Mouse (Mus musculus) lung, postnatal 36 days (tissue): ENCODE results near the gene Mms22l.
"Not testable (repeated sequence)": the region's sequence is repeated elsewhere in the genome, so short reads cannot be mapped to it uniquely, and the experiment has no call there.

Experiments used
- DNase-seq: peaks from one replicate; pipeline ENCODE4 v3.0.0; 2022; ENCODE audit warnings: mixed read lengths

Mms22l gene

DNA sequence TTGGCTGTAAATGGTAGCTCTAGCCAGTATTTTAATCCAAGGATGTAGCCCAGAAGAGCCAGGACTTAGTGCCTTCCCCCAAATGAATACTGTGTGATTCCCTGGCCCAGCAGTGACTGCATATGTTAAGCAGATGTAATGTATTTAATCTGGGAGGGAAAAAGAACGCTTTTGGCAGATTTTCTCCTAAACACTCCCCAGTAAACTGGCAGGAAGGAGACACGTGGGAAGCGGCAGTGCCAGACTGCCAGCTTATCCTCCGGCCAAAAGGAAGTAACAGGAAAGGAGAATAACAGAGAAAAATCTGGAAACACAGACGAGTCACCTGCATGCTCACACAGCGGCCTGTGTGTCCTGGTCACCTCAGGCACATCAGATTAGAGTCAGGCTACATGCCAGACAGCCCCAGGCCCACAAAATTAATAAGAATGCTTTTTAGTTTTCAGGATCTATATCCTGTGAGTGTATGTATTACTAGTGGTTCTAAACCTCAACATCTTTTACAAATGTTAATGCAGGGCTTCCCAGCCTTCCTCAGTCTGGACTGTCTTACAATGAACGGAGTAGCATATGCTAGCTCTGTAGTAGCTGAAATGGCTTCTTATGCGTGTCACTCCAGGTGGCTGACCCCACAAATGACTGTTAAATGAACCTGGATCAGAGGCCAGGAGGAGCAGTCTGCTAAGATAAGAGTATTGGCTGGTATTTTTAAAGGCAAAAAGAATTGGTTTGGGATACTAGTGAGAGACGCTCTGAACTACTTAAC, 125.4 kb downstream of the Mms22l start:
- DNase-seq, result no peak

DNA sequence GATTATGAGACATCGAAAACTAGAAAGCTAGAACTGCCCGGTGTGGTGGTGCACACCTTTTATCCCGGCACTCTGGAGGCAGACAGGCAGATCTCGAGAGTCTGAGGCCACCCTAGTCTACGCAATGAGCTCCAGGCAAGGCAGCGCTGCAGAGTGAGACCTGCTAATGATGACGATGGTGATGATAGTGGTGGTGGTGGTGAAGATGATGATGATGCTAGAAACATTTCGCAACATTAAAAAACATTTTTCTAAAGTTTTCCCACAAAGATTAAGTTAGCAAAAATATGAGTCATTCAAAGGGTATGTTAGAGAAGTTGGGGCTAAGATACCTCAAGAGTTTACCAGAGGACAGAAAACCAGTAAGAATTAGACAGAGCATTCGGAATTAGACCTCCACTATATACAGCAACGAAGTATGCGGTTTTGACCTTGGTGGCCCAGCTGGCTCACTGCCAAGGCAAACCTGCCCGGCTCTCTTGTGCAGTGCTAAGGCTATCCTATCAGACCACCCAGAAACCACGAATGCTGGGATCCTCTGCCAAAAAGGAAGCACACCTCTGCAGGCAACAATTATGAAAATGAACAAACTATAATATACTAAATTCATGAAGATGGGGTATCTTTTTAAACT, 129.8 kb downstream of the Mms22l start:
- no peak for DNase-seq

DNA sequence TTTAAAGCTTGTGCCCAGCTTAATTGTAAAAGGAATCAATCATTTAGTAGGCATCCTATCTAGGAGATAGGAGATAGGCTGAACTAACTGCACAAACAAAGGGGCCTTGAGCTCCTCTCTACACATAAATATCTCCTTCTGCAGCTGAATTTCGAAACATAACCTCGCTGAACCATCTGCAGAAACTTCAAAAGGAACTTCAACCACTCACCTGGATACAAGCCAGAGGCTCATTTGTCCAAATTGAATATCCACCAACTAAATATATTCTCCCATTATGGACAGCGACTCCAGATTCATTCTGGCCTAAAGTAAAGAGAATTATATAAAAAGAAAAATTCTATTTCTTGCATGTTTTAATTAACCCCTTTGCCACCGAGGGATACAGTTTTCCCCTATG, 130.4 kb downstream of the Mms22l start:
- no peak for DNase-seq

GRCm38 (mm10) chr4:24627871-24628270, 131.6 kb downstream of the Mms22l start:
- DNase-seq, result no peak

DNA sequence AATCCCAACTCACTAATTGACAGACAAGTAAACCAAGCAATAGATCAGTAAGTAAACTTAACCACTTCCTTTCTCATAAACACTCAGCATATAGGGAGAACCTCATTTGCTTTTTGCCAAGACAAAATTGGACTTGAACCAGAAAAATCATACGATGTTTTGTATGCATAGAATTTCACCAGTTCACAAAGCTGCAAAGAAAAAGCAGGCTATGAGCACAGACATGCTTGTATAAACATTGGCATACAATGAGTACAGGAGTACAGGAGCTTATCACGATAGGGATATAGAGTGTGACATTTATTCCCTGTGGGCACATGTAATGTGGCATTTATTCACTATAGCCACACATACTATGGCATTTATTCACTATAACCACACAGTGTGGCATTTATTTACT, 134.2 kb downstream of the Mms22l start:
- DNase-seq, result no peak

- no peak for DNase-seq
Observed at GRCm38 (mm10) chr4:24631177-24631911, 135.1 kb downstream of the Mms22l start.

DNA sequence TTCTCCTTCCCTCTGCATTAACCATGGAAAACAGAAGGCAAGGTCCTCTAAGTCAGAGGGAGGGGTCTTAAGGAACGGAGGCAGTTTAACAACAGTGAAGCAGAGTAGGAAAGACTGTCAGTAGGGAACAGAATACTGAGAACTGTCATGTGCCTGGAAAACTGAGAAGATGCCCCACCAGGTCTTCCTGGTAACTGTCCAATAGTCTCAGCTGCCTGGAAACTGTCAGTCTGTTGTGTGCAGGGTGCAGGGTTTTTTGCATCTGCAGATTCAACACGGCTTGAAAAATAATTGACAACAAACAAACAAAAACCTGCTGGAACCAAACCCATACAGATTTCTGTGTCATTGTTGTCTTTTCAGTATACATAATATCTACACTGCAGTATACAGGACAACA, 146.1 kb downstream of the Mms22l start:
- DNase-seq, result no peak

DNA sequence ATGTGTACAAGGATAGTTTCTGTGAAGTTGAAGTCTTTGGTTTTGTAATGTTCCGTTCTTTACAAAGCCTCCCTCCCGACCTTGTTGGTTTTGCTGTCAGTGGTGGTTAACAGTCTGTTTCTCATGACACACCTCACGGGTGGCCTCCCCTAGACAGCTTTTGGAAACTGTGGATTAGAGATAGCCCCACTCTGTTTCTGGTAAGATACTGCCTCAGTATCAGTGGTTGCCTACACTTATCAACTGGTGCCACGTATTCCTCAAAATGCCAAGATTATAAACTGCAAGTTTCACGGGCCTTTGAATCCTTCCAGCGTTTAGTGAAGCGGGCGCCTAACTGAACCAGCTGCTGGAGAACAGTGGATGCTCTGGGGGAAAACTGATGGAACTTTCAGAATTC, 148.5 kb downstream of the Mms22l start:
- DNase-seq, result not testable (repeated sequence)
